Mouse (Mus musculus): Measurements from ENCODE around the gene Malrd1. TPM values are rescaled to one million over a fixed set of nuclear protein-coding genes. Genes with fewer than 3 reads are reported as not detected.
"Not testable (repeated sequence)": the region's sequence is repeated elsewhere in the genome, so short reads cannot be mapped to it uniquely, and the experiment has no call there.

Gene Malrd1
- polyA plus RNA-seq, 1 experiment from 2014 or later = 0.34 TPM

DNA sequence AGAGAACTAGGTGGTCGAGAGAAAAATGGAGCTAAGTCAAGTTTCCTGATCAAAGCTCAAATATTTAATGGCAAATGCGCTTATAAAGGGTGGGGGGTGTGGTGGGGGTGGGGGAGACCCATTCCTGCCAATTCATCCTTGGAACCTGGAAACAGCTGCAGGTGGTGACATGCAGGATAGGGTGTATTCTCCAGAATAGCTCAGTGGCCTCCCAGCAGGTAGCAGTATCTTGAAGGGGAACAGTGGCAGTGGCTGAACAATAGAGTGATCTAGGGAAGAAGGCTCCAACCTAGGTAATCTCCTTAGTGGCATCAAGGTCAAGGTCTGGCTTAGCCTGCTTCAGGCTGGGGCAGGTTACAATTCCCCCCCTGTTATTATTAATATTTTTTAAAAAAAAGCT lies 490.8 kb downstream of the Malrd1 start:
- not testable (repeated sequence) for H3K9ac ChIP-seq (replicated peaks; ENCODE audit: low read length); ATAC-seq (ENCODE audit: low FRiP score, low TSS enrichment); H3K4me3 ChIP-seq (ENCODE audit: low read length); H3K36me3 ChIP-seq (ENCODE audit: insufficient read depth, low read length); H3K27me3 ChIP-seq (ENCODE audit: insufficient read depth, low read length); H3K9me3 ChIP-seq (ENCODE audit: low read length); H3K27ac ChIP-seq (ENCODE audit: low read length); H3K4me2 ChIP-seq (replicated peaks; ENCODE audit: low read depth, low read length); H3K4me1 ChIP-seq (ENCODE audit: insufficient read depth, low read length)
- 84% methylated on average over 2 of the region's 2 CpGs for WGBS

DNA sequence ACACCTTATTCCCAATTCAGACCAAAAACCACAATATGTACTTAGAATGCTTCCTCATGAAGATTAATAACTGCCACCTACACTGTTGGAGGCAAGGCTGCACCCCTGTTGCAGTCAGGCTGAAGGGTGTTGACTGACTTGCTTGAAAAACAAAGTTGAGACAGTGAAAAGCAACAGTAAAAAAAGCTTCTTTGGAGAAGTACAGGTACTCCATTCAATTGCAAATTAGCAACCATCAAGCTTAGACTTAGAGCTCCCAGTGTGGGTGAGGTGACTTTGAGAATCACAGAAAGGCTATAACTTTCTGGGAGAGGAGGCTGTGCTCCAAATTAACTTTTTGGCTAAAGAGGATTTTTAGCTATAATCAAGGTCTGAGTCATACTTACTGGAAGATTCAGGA lies 491.4 kb downstream of the Malrd1 start:
- H3K4me3 ChIP-seq (ENCODE audit: low read length); H3K9me3 ChIP-seq (ENCODE audit: low read length); H3K27ac ChIP-seq (ENCODE audit: low read length); H3K4me2 ChIP-seq (replicated peaks; ENCODE audit: low read depth, low read length); ATAC-seq (ENCODE audit: low FRiP score, low TSS enrichment); H3K4me1 ChIP-seq (ENCODE audit: insufficient read depth, low read length); H3K9ac ChIP-seq (replicated peaks; ENCODE audit: low read length); H3K36me3 ChIP-seq (ENCODE audit: insufficient read depth, low read length); H3K27me3 ChIP-seq (ENCODE audit: insufficient read depth, low read length): not testable (repeated sequence)

DNA sequence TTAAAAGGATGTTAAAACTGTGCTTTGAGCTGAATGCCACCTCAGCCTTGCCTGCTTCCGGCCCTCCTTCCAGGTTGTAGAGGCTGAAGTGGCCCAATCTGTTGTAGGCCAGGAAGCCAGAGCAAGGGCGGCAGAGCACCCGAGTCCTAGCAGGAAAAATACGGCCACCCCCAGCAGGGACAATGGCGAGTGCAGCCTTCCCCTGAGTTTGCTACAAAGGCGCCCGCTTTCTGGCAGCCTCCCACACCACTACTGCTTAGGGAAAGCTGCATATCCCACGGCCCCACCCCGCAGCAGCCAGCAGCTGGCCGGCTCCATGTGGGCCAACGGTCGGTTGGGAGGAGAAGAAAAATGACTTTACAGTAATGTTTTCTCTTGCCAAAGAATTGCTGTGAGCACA lies 503.5 kb downstream of the Malrd1 start:
- Histone ChIP-seq H3K9ac (replicated peaks; ENCODE audit: low read length) (no peak overlapping the region), H3K27ac (ENCODE audit: low read length) (no peak overlapping the region), H3K4me1 (ENCODE audit: insufficient read depth, low read length) (no peaks in the 10 kb centered on the region), H3K4me2 (replicated peaks; ENCODE audit: low read depth, low read length) (no peak overlapping the region), H3K9me3 (ENCODE audit: low read length) (no peaks in the 10 kb centered on the region), H3K4me3 (ENCODE audit: low read length) (no peak overlapping the region), H3K27me3 (ENCODE audit: insufficient read depth, low read length) (no peaks in the 10 kb centered on the region), H3K36me3 (ENCODE audit: insufficient read depth, low read length) (no peaks in the 10 kb centered on the region)
- WGBS = 46% methylated on average over 12 of the region's 12 CpGs
- ATAC-seq (ENCODE audit: low FRiP score, low TSS enrichment) = no peak

DNA sequence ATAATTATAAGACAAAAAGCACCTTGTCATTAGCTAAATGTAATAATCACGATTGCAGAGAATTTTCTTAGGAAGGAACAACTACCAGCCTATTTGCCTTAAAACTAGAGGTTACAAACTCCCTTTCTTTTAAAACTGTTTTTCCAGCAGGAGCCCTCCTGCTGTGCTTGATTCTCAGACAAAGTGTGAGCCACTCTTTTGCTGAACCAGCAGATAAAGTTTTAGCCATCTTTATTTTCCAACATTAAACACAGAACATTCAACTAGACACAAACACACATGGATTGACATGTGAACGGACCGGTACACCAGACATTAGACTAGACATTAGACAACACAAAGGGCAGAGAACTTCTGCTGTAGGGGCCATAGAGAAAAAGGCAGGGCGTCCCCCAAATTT lies 505.3 kb downstream of the Malrd1 start:
- H3K27ac ChIP-seq (ENCODE audit: low read length) = no peak overlapping the region
- no peaks in the 10 kb centered on the region for H3K4me1 ChIP-seq (ENCODE audit: insufficient read depth, low read length)
- H3K9me3 ChIP-seq (ENCODE audit: low read length) = no peaks in the 10 kb centered on the region
- H3K36me3 ChIP-seq (ENCODE audit: insufficient read depth, low read length) = no peaks in the 10 kb centered on the region
- no peak for ATAC-seq (ENCODE audit: low FRiP score, low TSS enrichment)
- no peak overlapping the region for H3K9ac ChIP-seq (replicated peaks; ENCODE audit: low read length)
- WGBS = 76% methylated on average over 4 of the region's 4 CpGs
- no peaks in the 10 kb centered on the region for H3K27me3 ChIP-seq (ENCODE audit: insufficient read depth, low read length)
- H3K4me3 ChIP-seq (ENCODE audit: low read length) = no peak overlapping the region
- H3K4me2 ChIP-seq (replicated peaks; ENCODE audit: low read depth, low read length) = no peak overlapping the region

DNA sequence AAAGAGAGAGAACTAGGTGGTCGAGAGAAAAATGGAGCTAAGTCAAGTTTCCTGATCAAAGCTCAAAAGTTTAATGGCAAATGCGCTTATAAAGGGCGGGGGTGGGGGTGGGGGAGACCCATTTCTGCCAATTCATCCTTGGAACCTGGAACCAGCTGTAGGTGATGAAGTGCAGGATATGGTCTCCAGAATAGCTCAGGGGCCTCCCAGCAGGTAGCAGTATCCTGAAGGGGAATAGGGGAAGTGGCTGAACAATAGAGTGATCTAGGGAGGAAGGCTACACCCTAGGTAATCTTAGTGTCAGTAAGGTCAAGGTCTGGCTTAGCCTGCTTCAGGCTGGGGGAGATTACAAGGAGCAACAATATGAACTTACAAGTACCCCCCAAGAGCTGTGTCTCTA lies 506.5 kb downstream of the Malrd1 start:
- no peaks in the 10 kb centered on the region for H3K4me1 ChIP-seq (ENCODE audit: insufficient read depth, low read length)
- no peak overlapping the region for H3K4me3 ChIP-seq (ENCODE audit: low read length)
- no peaks in the 10 kb centered on the region for H3K36me3 ChIP-seq (ENCODE audit: insufficient read depth, low read length)
- no peak overlapping the region for H3K4me2 ChIP-seq (replicated peaks; ENCODE audit: low read depth, low read length)
- no peak overlapping the region for H3K27ac ChIP-seq (ENCODE audit: low read length)
- no peak for ATAC-seq (ENCODE audit: low FRiP score, low TSS enrichment)
- WGBS = 62% methylated on average over 3 of the region's 3 CpGs
- no peak overlapping the region for H3K9ac ChIP-seq (replicated peaks; ENCODE audit: low read length)
- H3K27me3 ChIP-seq (ENCODE audit: insufficient read depth, low read length) = no peaks in the 10 kb centered on the region
- H3K9me3 ChIP-seq (ENCODE audit: low read length) = no peaks in the 10 kb centered on the region

DNA sequence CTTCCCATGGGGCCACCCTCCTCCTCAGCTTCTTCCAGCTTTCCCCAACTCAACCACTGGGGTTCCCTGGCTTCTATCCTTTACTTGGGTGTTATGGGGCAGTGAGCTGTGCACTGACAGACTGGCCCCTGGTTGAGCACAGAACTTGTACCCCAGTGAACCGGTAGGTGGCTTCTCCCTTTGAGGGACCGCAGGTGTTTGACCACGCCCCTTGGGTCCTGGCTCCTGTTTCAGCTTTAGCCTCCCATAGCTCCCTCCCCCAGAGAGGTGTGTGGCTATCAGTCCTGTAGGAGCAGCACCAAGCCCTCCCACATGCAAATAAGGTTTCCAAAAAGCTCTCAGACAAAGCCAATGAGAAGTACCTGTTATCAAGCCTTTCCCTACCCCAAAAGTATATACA lies 584.4 kb downstream of the Malrd1 start:
- Histone ChIP-seq H3K9me3 (ENCODE audit: low read length) (no peaks in the 10 kb centered on the region), H3K27me3 (ENCODE audit: insufficient read depth, low read length) (no peaks in the 10 kb centered on the region), H3K27ac (ENCODE audit: low read length) (no peak overlapping the region), H3K4me1 (ENCODE audit: insufficient read depth, low read length) (no peaks in the 10 kb centered on the region), H3K4me3 (ENCODE audit: low read length) (no peak overlapping the region), H3K36me3 (ENCODE audit: insufficient read depth, low read length) (no peaks in the 10 kb centered on the region), H3K4me2 (replicated peaks; ENCODE audit: low read depth, low read length) (no peak overlapping the region), H3K9ac (replicated peaks; ENCODE audit: low read length) (no peak overlapping the region)
- no peak for ATAC-seq (ENCODE audit: low FRiP score, low TSS enrichment)
- 47% methylated on average over 3 of the region's 3 CpGs for WGBS

DNA sequence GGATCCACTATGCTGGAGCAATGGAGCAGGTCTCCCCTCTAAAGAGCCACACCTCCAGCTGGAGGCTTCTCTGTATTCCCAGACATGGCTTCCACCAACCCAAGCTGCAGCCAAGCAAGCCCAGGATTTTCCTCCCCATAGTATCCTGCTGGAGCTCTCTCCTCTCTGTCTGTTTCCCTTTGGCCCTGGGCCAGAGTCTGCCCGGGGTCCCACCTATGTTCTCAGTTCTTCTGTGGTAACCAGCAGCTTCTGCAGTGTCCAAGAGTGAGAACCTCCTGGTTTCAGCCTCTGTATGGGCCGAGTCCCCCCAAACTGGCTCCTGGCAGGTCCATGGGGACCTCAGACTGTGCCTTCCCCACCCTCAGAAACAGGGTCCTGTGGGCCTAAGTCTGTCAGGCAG lies 587.1 kb downstream of the Malrd1 start:
- H3K9ac ChIP-seq (replicated peaks; ENCODE audit: low read length) = no peak overlapping the region

DNA sequence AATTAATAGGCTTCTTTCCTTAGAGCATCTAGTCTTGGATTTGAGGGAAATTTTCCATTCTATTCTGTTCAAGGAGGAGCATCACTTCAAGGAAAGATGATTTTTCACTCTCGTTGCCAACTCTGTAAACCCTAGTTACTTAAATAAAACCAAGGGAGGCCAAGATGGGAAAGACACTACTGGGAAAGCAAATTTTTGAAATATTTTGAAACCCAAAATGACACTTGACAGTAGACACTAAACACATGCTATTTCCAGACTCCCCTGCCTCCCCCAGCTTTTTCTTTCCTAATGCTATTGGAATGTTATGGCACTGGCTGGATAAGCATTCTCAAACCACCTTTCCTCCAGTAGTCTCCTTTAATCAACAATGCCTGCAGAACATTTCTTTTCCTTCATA lies 621.7 kb downstream of the Malrd1 start:
- no peak overlapping the region for H3K27ac ChIP-seq (ENCODE audit: low read length)

More for the DNA sequence above, 587.1 kb downstream of the Malrd1 start:
- ATAC-seq (ENCODE audit: low FRiP score, low TSS enrichment) = no peak
- Histone ChIP-seq H3K4me3 (ENCODE audit: low read length) (no peak overlapping the region), H3K27ac (ENCODE audit: low read length) (no peak overlapping the region), H3K4me1 (ENCODE audit: insufficient read depth, low read length) (no peaks in the 10 kb centered on the region), H3K4me2 (replicated peaks; ENCODE audit: low read depth, low read length) (no peak overlapping the region), H3K9me3 (ENCODE audit: low read length) (no peaks in the 10 kb centered on the region), H3K36me3 (ENCODE audit: insufficient read depth, low read length) (no peaks in the 10 kb centered on the region), H3K27me3 (ENCODE audit: insufficient read depth, low read length) (no peaks in the 10 kb centered on the region)
- WGBS = 68% methylated on average over 2 of the region's 2 CpGs

DNA sequence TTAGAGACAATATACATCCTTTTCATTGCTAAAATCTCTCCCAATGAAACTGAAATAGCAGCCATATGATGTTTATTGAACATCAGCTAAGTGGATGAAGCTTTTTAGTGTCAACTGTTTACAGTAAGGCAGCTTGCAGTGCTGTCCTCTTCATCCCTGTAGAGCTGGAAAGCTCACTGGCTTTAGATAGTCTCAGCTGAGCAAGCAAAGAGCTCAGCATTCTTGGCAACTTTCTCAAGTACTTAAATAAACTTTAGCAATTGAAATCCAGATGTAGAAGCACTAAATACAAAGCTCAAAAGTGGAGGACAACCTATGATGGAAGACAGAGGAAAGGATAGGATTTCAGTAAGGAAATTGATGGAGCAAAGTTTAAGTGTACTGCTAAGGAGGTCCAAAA lies 626.3 kb downstream of the Malrd1 start:
- no peak overlapping the region for H3K9ac ChIP-seq (replicated peaks; ENCODE audit: low read length)
- no peak overlapping the region for H3K4me2 ChIP-seq (replicated peaks; ENCODE audit: low read depth, low read length)
- no peak for ATAC-seq (ENCODE audit: low FRiP score, low TSS enrichment)
- no peaks in the 10 kb centered on the region for H3K9me3 ChIP-seq (ENCODE audit: low read length)
- H3K36me3 ChIP-seq (ENCODE audit: insufficient read depth, low read length) = no peaks in the 10 kb centered on the region
- no peak overlapping the region for H3K4me3 ChIP-seq (ENCODE audit: low read length)
- H3K27me3 ChIP-seq (ENCODE audit: insufficient read depth, low read length) = no peaks in the 10 kb centered on the region
- H3K4me1 ChIP-seq (ENCODE audit: insufficient read depth, low read length) = no peaks in the 10 kb centered on the region
- H3K27ac ChIP-seq (ENCODE audit: low read length) = no peak overlapping the region

More for the DNA sequence above, 621.7 kb downstream of the Malrd1 start:
- no peak overlapping the region for H3K9ac ChIP-seq (replicated peaks; ENCODE audit: low read length)
- no peaks in the 10 kb centered on the region for H3K27me3 ChIP-seq (ENCODE audit: insufficient read depth, low read length)
- no peak for ATAC-seq (ENCODE audit: low FRiP score, low TSS enrichment)
- H3K9me3 ChIP-seq (ENCODE audit: low read length) = no peaks in the 10 kb centered on the region
- no peak overlapping the region for H3K4me2 ChIP-seq (replicated peaks; ENCODE audit: low read depth, low read length)
- H3K4me1 ChIP-seq (ENCODE audit: insufficient read depth, low read length) = no peaks in the 10 kb centered on the region
- no peaks in the 10 kb centered on the region for H3K36me3 ChIP-seq (ENCODE audit: insufficient read depth, low read length)
- H3K4me3 ChIP-seq (ENCODE audit: low read length) = no peak overlapping the region
- WGBS = 64% methylated on average over 1 of the region's 1 CpGs

DNA sequence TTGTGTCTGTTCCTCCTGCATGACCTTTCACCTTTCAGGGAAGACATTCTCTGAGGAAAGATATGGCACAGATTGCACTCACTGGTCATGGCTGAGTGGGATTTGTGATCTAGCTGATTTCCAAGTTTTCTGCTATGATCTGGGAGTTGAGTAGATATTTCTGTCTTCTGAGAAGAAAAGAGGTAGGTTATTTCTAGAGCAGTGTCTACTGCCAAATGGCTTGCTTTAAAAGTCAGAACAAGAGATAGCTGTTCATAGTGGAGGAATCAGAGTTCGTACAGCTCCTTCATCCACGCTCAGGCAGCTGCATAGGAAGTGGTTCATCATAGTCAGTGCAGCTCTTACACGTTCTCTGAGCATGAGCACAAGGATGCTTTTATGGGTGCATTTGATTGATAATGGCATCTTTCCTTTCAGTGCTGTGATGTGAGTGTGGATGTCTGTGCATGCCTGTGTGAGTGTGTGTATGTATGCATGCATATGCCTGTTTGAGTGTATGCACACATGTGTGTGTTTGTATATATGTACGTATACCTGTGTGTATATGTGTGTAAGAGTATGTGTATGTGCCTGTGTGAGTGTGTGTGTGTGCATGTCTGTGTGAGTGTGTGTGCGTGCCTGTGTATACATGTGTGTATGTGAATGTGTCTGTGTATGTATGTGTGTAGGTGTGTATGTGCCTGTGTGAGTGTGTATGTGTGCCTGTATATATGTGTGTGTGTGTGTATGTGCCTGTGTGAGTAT lies 637.1 kb downstream of the Malrd1 start:
- Histone ChIP-seq H3K36me3 (ENCODE audit: insufficient read depth, low read length) (no peaks in the 10 kb centered on the region), H3K4me3 (ENCODE audit: low read length) (no peak overlapping the region), H3K27ac (ENCODE audit: low read length) (no peak overlapping the region), H3K27me3 (ENCODE audit: insufficient read depth, low read length) (no peaks in the 10 kb centered on the region), H3K4me2 (replicated peaks; ENCODE audit: low read depth, low read length) (no peak overlapping the region), H3K9ac (replicated peaks; ENCODE audit: low read length) (no peak overlapping the region), H3K4me1 (ENCODE audit: insufficient read depth, low read length) (no peaks in the 10 kb centered on the region), H3K9me3 (ENCODE audit: low read length) (no peaks in the 10 kb centered on the region)
- no peak for ATAC-seq (ENCODE audit: low FRiP score, low TSS enrichment)
- 68% methylated on average over 5 of the region's 5 CpGs for WGBS
